Mouse (Mus musculus): ENCODE measurements around the gene Urb2.

Gene Urb2

GRCm38 (mm10) chr8:124078969-124079368 is 57.7 kb downstream of the Urb2 start:
- no peak for DNase-seq

GRCm38 (mm10) chr8:124080467-124081326 is 59.4 kb downstream of the Urb2 start:
- no peak for DNase-seq

- DNase-seq, result no peak
Measured at GRCm38 (mm10) chr8:124082616-124083015, 61.3 kb downstream of the Urb2 start.

- DNase-seq, result no peak
Measured at GRCm38 (mm10) chr8:124083611-124084010, 62.3 kb downstream of the Urb2 start.

GRCm38 (mm10) chr8:124085668-124086067 is 64.4 kb downstream of the Urb2 start:
- DNase-seq, result no peak

- DNase-seq, result no peak
Measured at GRCm38 (mm10) chr8:124088092-124088613, 66.8 kb downstream of the Urb2 start.

GRCm38 (mm10) chr8:124089016-124089415 is 67.7 kb downstream of the Urb2 start:
- DNase-seq, result no peak

GRCm38 (mm10) chr8:124090473-124090872 is 69.2 kb downstream of the Urb2 start:
- no peak for DNase-seq
